Mouse (Mus musculus) embryonic facial prominence, embryonic 15.5 days (tissue): ENCODE data around the gene Lmo7. TPM values are rescaled to one million over a fixed set of nuclear protein-coding genes. Genes with fewer than 3 reads are reported as not detected.

Source experiments
- ATAC-seq: fragments of 200-750 bp; cut with Nextera tagmentation; 2 replicates; pipeline ENCODE4 v1.8.0; 2017; ENCODE audit warnings: low read depth, moderate TSS enrichment; ENCODE audit not compliant: insufficient number of reproducible peaks, low FRiP score, low TSS enrichment
- H3K27ac ChIP-seq: fragments of 300-500 bp; sonication (generic); replicated peaks from 2 replicates; pipeline ENCODE4 v1.5.1; 2015; ENCODE audit warnings: mild to moderate bottlenecking, inconsistent platforms
- H3K27me3 ChIP-seq: fragments of 300-500 bp; sonication (generic); 2 replicates; pipeline ENCODE4 v1.6.1; 2015; ENCODE audit warnings: inconsistent platforms
- H3K36me3 ChIP-seq: fragments of 300-500 bp; sonication (generic); 2 replicates; pipeline ENCODE4 v1.6.1; 2015; ENCODE audit warnings: mild to moderate bottlenecking, inconsistent platforms
- H3K4me1 ChIP-seq: fragments of 300-500 bp; sonication (generic); 2 replicates; pipeline ENCODE4 v1.6.1; 2015; ENCODE audit warnings: inconsistent platforms
- H3K4me2 ChIP-seq: fragments of 300-500 bp; sonication (generic); replicated peaks from 2 replicates; pipeline ENCODE4 v1.6.1; 2015; ENCODE audit warnings: mild to moderate bottlenecking, inconsistent platforms
- H3K4me3 ChIP-seq: fragments of 300-500 bp; sonication (generic); replicated peaks from 2 replicates; pipeline ENCODE4 v1.5.1; 2015; ENCODE audit warnings: mild to moderate bottlenecking, inconsistent platforms
- H3K9ac ChIP-seq: fragments of 300-500 bp; sonication (generic); 2 replicates; pipeline ENCODE4 v1.6.1; 2015; ENCODE audit warnings: inconsistent platforms
- H3K9me3 ChIP-seq: fragments of 300-500 bp; sonication (generic); replicated peaks from 2 replicates; pipeline ENCODE4 v1.6.1; 2016; ENCODE audit warnings: inconsistent platforms
- WGBS: fragments of 180-500 bp; shearing (Covaris S2); methylation state at CpG from one replicate; pipeline ENCODE4 v1.1.7; 2015; 5-methylcytosine and 5-hydroxymethylcytosine counted together
- polyA plus RNA-seq: library from polyadenylated mRNA; unstranded; fragments of >200 nt; fragmentation: Nextera tagmentation; extraction: Ambion mirVana; gene quantifications from 2 replicates; pipeline ENCODE4 v1.2.1, GENCODE M21; 2015

Gene Lmo7
- polyA plus RNA-seq, 1 experiment from 2014 or later = 39.3 TPM

- WGBS = 88% methylated on average over 6 of the region's 6 CpGs
- Histone ChIP-seq H3K4me2 (no peak overlapping the region), H3K4me1 (peaks cover 4% of the 10 kb centered on the region; the same call in 1 of the 2 replicates), H3K9me3 (no peaks in the 10 kb centered on the region), H3K27ac (no peak overlapping the region), H3K36me3 (peaks cover 23% of the 10 kb centered on the region; the same call in 1 of the 2 replicates), H3K9ac (no peak overlapping the region), H3K27me3 (no peaks in the 10 kb centered on the region), H3K4me3 (no peak overlapping the region)
- no peak for ATAC-seq
These were observed 154.0 kb downstream of the Lmo7 start for GRCm38 (mm10) chr14:101883787-101884186.

- Histone ChIP-seq H3K27me3 (no peaks in the 10 kb centered on the region), H3K36me3 (peaks cover 23% of the 10 kb centered on the region; the same call in 1 of the 2 replicates), H3K9me3 (no peaks in the 10 kb centered on the region), H3K4me1 (no peaks in the 10 kb centered on the region), H3K4me3 (no peak overlapping the region), H3K4me2 (no peak overlapping the region), H3K9ac (no peak overlapping the region), H3K27ac (no peak overlapping the region)
- ATAC-seq = no peak
- 96% methylated on average over 10 of the region's 10 CpGs for WGBS
These were observed 156.6 kb downstream of the Lmo7 start for GRCm38 (mm10) chr14:101886320-101886719.

GRCm38 (mm10) chr14:101891903-101892448 is 162.2 kb downstream of the Lmo7 start:
- Histone ChIP-seq H3K4me2 (no peak overlapping the region), H3K27ac (no peak overlapping the region), H3K36me3 (peaks cover 5% of the 10 kb centered on the region; the same call in 1 of the 2 replicates), H3K9me3 (no peaks in the 10 kb centered on the region), H3K4me1 (peaks cover 9% of the 10 kb centered on the region), H3K27me3 (no peaks in the 10 kb centered on the region), H3K9ac (no peak overlapping the region), H3K4me3 (no peak overlapping the region)
- ATAC-seq = no peak
- 70% methylated on average over 10 of the region's 10 CpGs for WGBS

GRCm38 (mm10) chr14:101892496-101892895 is 162.7 kb downstream of the Lmo7 start:
- ATAC-seq = peak; percentile 69
- Histone ChIP-seq H3K4me2 (no peak overlapping the region), H3K9ac (no peak overlapping the region), H3K9me3 (no peaks in the 10 kb centered on the region), H3K27me3 (no peaks in the 10 kb centered on the region), H3K4me3 (no peak overlapping the region), H3K36me3 (peaks cover under 1% of the 10 kb centered on the region; the same call in 1 of the 2 replicates), H3K4me1 (peaks cover 9% of the 10 kb centered on the region), H3K27ac (0 out of 2 replicates have a peak overlapping the region, but pooled peaks have one; percentile 34)
- 40% methylated on average over 8 of the region's 8 CpGs for WGBS

- H3K27ac ChIP-seq = no peak overlapping the region
- H3K4me1 ChIP-seq = peaks cover 9% of the 10 kb centered on the region
- no peaks in the 10 kb centered on the region for H3K27me3 ChIP-seq
- no peak for ATAC-seq
- no peak overlapping the region for H3K4me3 ChIP-seq
- no peaks in the 10 kb centered on the region for H3K9me3 ChIP-seq
- H3K36me3 ChIP-seq = no peaks in the 10 kb centered on the region
- no peak overlapping the region for H3K4me2 ChIP-seq
- no peak overlapping the region for H3K9ac ChIP-seq
- WGBS = 82% methylated on average over 6 of the region's 6 CpGs
These were observed 163.5 kb downstream of the Lmo7 start for GRCm38 (mm10) chr14:101893215-101893614.

GRCm38 (mm10) chr14:101898250-101898649 is 168.5 kb downstream of the Lmo7 start:
- WGBS = 73% methylated on average over 6 of the region's 6 CpGs
- Histone ChIP-seq H3K9ac (no peak overlapping the region), H3K27me3 (no peaks in the 10 kb centered on the region), H3K4me1 (no peaks in the 10 kb centered on the region), H3K9me3 (no peaks in the 10 kb centered on the region), H3K36me3 (peaks cover 6% of the 10 kb centered on the region; the same call in 1 of the 2 replicates), H3K4me3 (no peak overlapping the region), H3K27ac (no peak overlapping the region), H3K4me2 (no peak overlapping the region)
- ATAC-seq = no peak

GRCm38 (mm10) chr14:101901496-101901895 is 171.7 kb downstream of the Lmo7 start:
- WGBS = 74% methylated on average over 7 of the region's 7 CpGs
- no peaks in the 10 kb centered on the region for H3K27me3 ChIP-seq
- no peak overlapping the region for H3K9ac ChIP-seq
- no peak overlapping the region for H3K4me2 ChIP-seq
- no peak overlapping the region for H3K27ac ChIP-seq
- H3K4me3 ChIP-seq = no peak overlapping the region
- H3K4me1 ChIP-seq = no peaks in the 10 kb centered on the region
- peaks cover 6% of the 10 kb centered on the region; the same call in 1 of the 2 replicates for H3K36me3 ChIP-seq
- H3K9me3 ChIP-seq = no peaks in the 10 kb centered on the region
- no peak for ATAC-seq

GRCm38 (mm10) chr14:101901976-101902375 is 172.2 kb downstream of the Lmo7 start:
- ATAC-seq = no peak
- Histone ChIP-seq H3K4me2 (no peak overlapping the region), H3K9ac (no peak overlapping the region), H3K27ac (no peak overlapping the region), H3K27me3 (no peaks in the 10 kb centered on the region), H3K4me3 (no peak overlapping the region), H3K36me3 (peaks cover 6% of the 10 kb centered on the region; the same call in 1 of the 2 replicates), H3K9me3 (no peaks in the 10 kb centered on the region), H3K4me1 (no peaks in the 10 kb centered on the region)
- WGBS = 86% methylated on average over 7 of the region's 7 CpGs

GRCm38 (mm10) chr14:101903722-101904121 is 174.0 kb downstream of the Lmo7 start:
- Histone ChIP-seq H3K27ac (no peak overlapping the region), H3K9me3 (no peaks in the 10 kb centered on the region), H3K4me2 (no peak overlapping the region), H3K27me3 (no peaks in the 10 kb centered on the region), H3K4me3 (no peak overlapping the region), H3K36me3 (peaks cover 6% of the 10 kb centered on the region; the same call in 1 of the 2 replicates), H3K9ac (no peak overlapping the region), H3K4me1 (no peaks in the 10 kb centered on the region)
- no peak for ATAC-seq
- 68% methylated on average over 5 of the region's 5 CpGs for WGBS

- Histone ChIP-seq H3K27ac (no peak overlapping the region), H3K27me3 (no peaks in the 10 kb centered on the region), H3K4me1 (no peaks in the 10 kb centered on the region), H3K4me3 (no peak overlapping the region), H3K9ac (no peak overlapping the region), H3K36me3 (no peaks in the 10 kb centered on the region), H3K9me3 (no peaks in the 10 kb centered on the region), H3K4me2 (no peak overlapping the region)
- ATAC-seq = no peak
- 75% methylated on average over 7 of the region's 7 CpGs for WGBS
These were observed 182.2 kb downstream of the Lmo7 start for GRCm38 (mm10) chr14:101911983-101912382.

GRCm38 (mm10) chr14:101912392-101912791 is 182.6 kb downstream of the Lmo7 start:
- no peak overlapping the region for H3K4me2 ChIP-seq
- H3K27ac ChIP-seq = no peak overlapping the region
- no peaks in the 10 kb centered on the region for H3K4me1 ChIP-seq
- ATAC-seq = no peak
- no peaks in the 10 kb centered on the region for H3K9me3 ChIP-seq
- no peak overlapping the region for H3K4me3 ChIP-seq
- no peak overlapping the region for H3K9ac ChIP-seq
- WGBS = 77% methylated on average over 3 of the region's 3 CpGs
- no peaks in the 10 kb centered on the region for H3K36me3 ChIP-seq
- H3K27me3 ChIP-seq = no peaks in the 10 kb centered on the region

GRCm38 (mm10) chr14:101914321-101914720 is 184.6 kb downstream of the Lmo7 start:
- Histone ChIP-seq H3K9me3 (no peaks in the 10 kb centered on the region), H3K4me1 (no peaks in the 10 kb centered on the region), H3K9ac (no peak overlapping the region), H3K36me3 (peaks cover 3% of the 10 kb centered on the region; the same call in 1 of the 2 replicates), H3K27ac (no peak overlapping the region), H3K27me3 (no peaks in the 10 kb centered on the region), H3K4me3 (no peak overlapping the region), H3K4me2 (no peak overlapping the region)
- ATAC-seq = no peak
